ENCODE assay signal across 24 mouse cellular contexts in the genomic region with DNA sequence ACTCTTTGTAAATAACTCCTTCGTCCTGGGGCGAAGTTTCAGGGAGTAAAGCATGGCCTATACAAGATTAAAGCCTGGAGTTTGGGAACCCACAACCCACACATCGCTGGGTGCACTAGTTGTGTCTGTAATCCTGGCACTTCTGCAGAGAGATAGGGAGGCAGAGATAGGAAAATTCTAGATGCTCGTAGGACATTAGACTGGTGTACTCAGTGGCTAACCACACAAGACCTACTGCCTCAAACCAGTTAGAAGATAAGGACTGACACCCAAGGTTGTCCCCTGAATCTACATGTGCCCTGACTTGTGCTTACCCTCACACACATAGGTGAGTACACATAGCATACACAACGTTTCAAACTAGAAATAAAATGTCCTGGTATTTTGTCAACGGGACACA.
"Had no signal": no experiment of that assay in that cellular context is flagged by ENCODE, and none has a peak within 500 bp of the region (broad histone marks: within the 10 kb centered on the region; RNA-seq: fewer than 3 reads in every experiment).

No protein-coding gene starts in this region.

- H3K9ac ChIP-seq: heart, embryonic 12.5 days; hindbrain, embryonic 12.5 days; hindbrain, embryonic 14.5 days; intestine, embryonic 15.5 days; limb, embryonic 13.5 days; limb, embryonic 15.5 days; liver, embryonic 13.5 days; liver, embryonic 15.5 days had no signal

- ATAC-seq: hindbrain, embryonic 16.5 days; inflammation-experienced regulatory T-cells, adult 6 months; intestine, embryonic 15.5 days; intestine, postnatal 0 days had no signal

- H3K27me3 ChIP-seq: heart, embryonic 12.5 days; hindbrain, embryonic 12.5 days; intestine, embryonic 15.5 days; limb, embryonic 13.5 days; limb, embryonic 15.5 days; liver, embryonic 13.5 days; liver, embryonic 15.5 days had no signal

- H3K9me3 ChIP-seq: heart, embryonic 10.5 days; heart, embryonic 12.5 days; hindbrain, embryonic 10.5 days; hindbrain, embryonic 12.5 days; intestine, embryonic 15.5 days; limb, embryonic 13.5 days; limb, embryonic 15.5 days; liver, embryonic 13.5 days; liver, embryonic 15.5 days had no signal

- H3K36me3 ChIP-seq: heart, embryonic 10.5 days; heart, embryonic 12.5 days; hindbrain, embryonic 10.5 days; hindbrain, embryonic 12.5 days; intestine, embryonic 15.5 days; limb, embryonic 13.5 days; limb, embryonic 15.5 days; liver, embryonic 13.5 days; liver, embryonic 15.5 days had no signal

- H3K4me2 ChIP-seq: heart, embryonic 12.5 days; hindbrain, embryonic 12.5 days; hindbrain, embryonic 14.5 days; intestine, embryonic 15.5 days; limb, embryonic 13.5 days; limb, embryonic 15.5 days; liver, embryonic 13.5 days; liver, embryonic 15.5 days had no signal

- H3K4me3 ChIP-seq: heart, embryonic 10.5 days; heart, embryonic 12.5 days; hindbrain, embryonic 10.5 days; hindbrain, embryonic 12.5 days; intestine, embryonic 15.5 days; limb, embryonic 13.5 days; limb, embryonic 15.5 days; liver, embryonic 13.5 days; liver, embryonic 15.5 days had no signal

- DNase-seq: gastrocnemius, postnatal 10 days; gastrocnemius, postnatal 25 days; heart, postnatal 10 days; heart, postnatal 4 days; kidney, adult 18-20 months; kidney, adult 8-10 months; kidney, postnatal 14 days; kidney, postnatal 36 days; layer of hippocampus, adult 9-11 months; layer of hippocampus, postnatal 36 days; left cerebral cortex, postnatal 4 days; liver, embryonic 13.5 days had no signal

- H3K27ac ChIP-seq: heart, embryonic 10.5 days; hindbrain, embryonic 10.5 days; hindbrain, embryonic 12.5 days; hindbrain, embryonic 14.5 days; intestine, embryonic 15.5 days; limb, embryonic 13.5 days; limb, embryonic 15.5 days; liver, embryonic 13.5 days; liver, embryonic 15.5 days had no signal
